Mouse (Mus musculus): Measurements from ENCODE around the gene Golga7b. TPM values are rescaled to one million over a fixed set of nuclear protein-coding genes. Genes with fewer than 3 reads are reported as not detected.

The Golga7b gene
- polyA plus RNA-seq, 1 experiment from 2014 or later = 0.11 TPM

- Histone ChIP-seq H3K36me3 (ENCODE audit: control insufficient read depth, insufficient read depth, low read length) (no peaks in the 10 kb centered on the region), H3K9ac (ENCODE audit: low read length) (no peak overlapping the region), H3K27me3 (ENCODE audit: control insufficient read depth, insufficient read depth, low read depth, low read length) (peaks cover 13% of the 10 kb centered on the region), H3K27ac (ENCODE audit: low read length) (no peak overlapping the region), H3K9me3 (ENCODE audit: control insufficient read depth, low read length) (no peaks in the 10 kb centered on the region), H3K4me1 (replicated peaks; ENCODE audit: control insufficient read depth, insufficient read depth, low read length) (no peaks in the 10 kb centered on the region; the same call in 1 of the 2 replicates), H3K4me2 (ENCODE audit: low read depth, low read length) (no peak overlapping the region), H3K4me3 (ENCODE audit: low read length) (no peak overlapping the region)
- ATAC-seq (ENCODE audit: low read depth) = no peak
- WGBS = 54% methylated on average over 3 of the region's 3 CpGs
Observed at GRCm38 (mm10) chr19:42258031-42258430, 10.7 kb downstream of the Golga7b start.

- WGBS = 54% methylated on average over 5 of the region's 5 CpGs
- Histone ChIP-seq H3K36me3 (ENCODE audit: control insufficient read depth, insufficient read depth, low read length) (no peaks in the 10 kb centered on the region), H3K27ac (ENCODE audit: low read length) (no peak overlapping the region), H3K4me1 (replicated peaks; ENCODE audit: control insufficient read depth, insufficient read depth, low read length) (no peaks in the 10 kb centered on the region; the same call in 1 of the 2 replicates), H3K4me3 (ENCODE audit: low read length) (no peak overlapping the region), H3K9me3 (ENCODE audit: control insufficient read depth, low read length) (no peaks in the 10 kb centered on the region), H3K4me2 (ENCODE audit: low read depth, low read length) (no peak overlapping the region), H3K27me3 (ENCODE audit: control insufficient read depth, insufficient read depth, low read depth, low read length) (peaks cover 13% of the 10 kb centered on the region), H3K9ac (ENCODE audit: low read length) (no peak overlapping the region)
- ATAC-seq (ENCODE audit: low read depth) = peak; percentile 29; the same call in 1 of the 2 replicates
Observed at GRCm38 (mm10) chr19:42258596-42258995, 11.2 kb downstream of the Golga7b start.

- no peak for ATAC-seq (ENCODE audit: low read depth)
Observed at GRCm38 (mm10) chr19:42260486-42260885, 13.1 kb downstream of the Golga7b start.

GRCm38 (mm10) chr19:42263524-42263923, 16.1 kb downstream of the Golga7b start:
- Histone ChIP-seq H3K9me3 (ENCODE audit: control insufficient read depth, low read length) (no peaks in the 10 kb centered on the region), H3K4me3 (ENCODE audit: low read length) (no peak overlapping the region), H3K4me2 (ENCODE audit: low read depth, low read length) (no peak overlapping the region), H3K36me3 (ENCODE audit: control insufficient read depth, insufficient read depth, low read length) (no peaks in the 10 kb centered on the region), H3K9ac (ENCODE audit: low read length) (no peak overlapping the region), H3K27ac (ENCODE audit: low read length) (no peak overlapping the region), H3K4me1 (replicated peaks; ENCODE audit: control insufficient read depth, insufficient read depth, low read length) (no peaks in the 10 kb centered on the region), H3K27me3 (ENCODE audit: control insufficient read depth, insufficient read depth, low read depth, low read length) (no peaks in the 10 kb centered on the region; the same call in 1 of the 2 replicates)
- WGBS = 23% methylated on average over 3 of the region's 3 CpGs
- no peak for ATAC-seq (ENCODE audit: low read depth)

More at GRCm38 (mm10) chr19:42260486-42260885, 13.1 kb downstream of the Golga7b start:
- Histone ChIP-seq H3K27me3 (ENCODE audit: control insufficient read depth, insufficient read depth, low read depth, low read length) (peaks cover 2% of the 10 kb centered on the region; the same call in 1 of the 2 replicates), H3K4me3 (ENCODE audit: low read length) (no peak overlapping the region), H3K36me3 (ENCODE audit: control insufficient read depth, insufficient read depth, low read length) (no peaks in the 10 kb centered on the region), H3K4me1 (replicated peaks; ENCODE audit: control insufficient read depth, insufficient read depth, low read length) (no peaks in the 10 kb centered on the region; the same call in 1 of the 2 replicates), H3K9ac (ENCODE audit: low read length) (no peak overlapping the region), H3K9me3 (ENCODE audit: control insufficient read depth, low read length) (no peaks in the 10 kb centered on the region), H3K4me2 (ENCODE audit: low read depth, low read length) (no peak overlapping the region), H3K27ac (ENCODE audit: low read length) (no peak overlapping the region)
- WGBS = 65% methylated on average over 8 of the region's 8 CpGs

GRCm38 (mm10) chr19:42268337-42268736, 21.0 kb downstream of the Golga7b start:
- no peak for ATAC-seq (ENCODE audit: low read depth)
- no peaks in the 10 kb centered on the region for H3K4me1 ChIP-seq (replicated peaks; ENCODE audit: control insufficient read depth, insufficient read depth, low read length)
- H3K4me2 ChIP-seq (ENCODE audit: low read depth, low read length) = 0 out of 2 replicates have a peak overlapping the region, but pooled peaks have one; percentile 7
- H3K4me3 ChIP-seq (ENCODE audit: low read length) = no peak overlapping the region
- no peak overlapping the region for H3K27ac ChIP-seq (ENCODE audit: low read length)
- H3K27me3 ChIP-seq (ENCODE audit: control insufficient read depth, insufficient read depth, low read depth, low read length) = peaks cover 2% of the 10 kb centered on the region; the same call in 1 of the 2 replicates
- 2% methylated on average over 19 of the region's 19 CpGs for WGBS
- H3K9me3 ChIP-seq (ENCODE audit: control insufficient read depth, low read length) = no peaks in the 10 kb centered on the region
- no peaks in the 10 kb centered on the region for H3K36me3 ChIP-seq (ENCODE audit: control insufficient read depth, insufficient read depth, low read length)
- no peak overlapping the region for H3K9ac ChIP-seq (ENCODE audit: low read length)

- no peak overlapping the region for H3K27ac ChIP-seq (ENCODE audit: low read length)
- H3K9ac ChIP-seq (ENCODE audit: low read length) = no peak overlapping the region
- H3K9me3 ChIP-seq (ENCODE audit: control insufficient read depth, low read length) = no peaks in the 10 kb centered on the region
- peaks cover 2% of the 10 kb centered on the region; the same call in 1 of the 2 replicates for H3K27me3 ChIP-seq (ENCODE audit: control insufficient read depth, insufficient read depth, low read depth, low read length)
- ATAC-seq (ENCODE audit: low read depth) = no peak
- H3K4me1 ChIP-seq (replicated peaks; ENCODE audit: control insufficient read depth, insufficient read depth, low read length) = no peaks in the 10 kb centered on the region
- WGBS = 62% methylated on average over 6 of the region's 6 CpGs
- H3K36me3 ChIP-seq (ENCODE audit: control insufficient read depth, insufficient read depth, low read length) = no peaks in the 10 kb centered on the region
- H3K4me2 ChIP-seq (ENCODE audit: low read depth, low read length) = no peak overlapping the region
- no peak overlapping the region for H3K4me3 ChIP-seq (ENCODE audit: low read length)
Observed at GRCm38 (mm10) chr19:42270119-42270518, 22.7 kb downstream of the Golga7b start.

- Histone ChIP-seq H3K27me3 (ENCODE audit: control insufficient read depth, insufficient read depth, low read depth, low read length) (peaks cover 2% of the 10 kb centered on the region; the same call in 1 of the 2 replicates), H3K4me3 (ENCODE audit: low read length) (no peak overlapping the region), H3K9me3 (ENCODE audit: control insufficient read depth, low read length) (no peaks in the 10 kb centered on the region), H3K27ac (ENCODE audit: low read length) (no peak overlapping the region), H3K9ac (ENCODE audit: low read length) (no peak overlapping the region), H3K36me3 (ENCODE audit: control insufficient read depth, insufficient read depth, low read length) (no peaks in the 10 kb centered on the region), H3K4me2 (ENCODE audit: low read depth, low read length) (no peak overlapping the region), H3K4me1 (replicated peaks; ENCODE audit: control insufficient read depth, insufficient read depth, low read length) (no peaks in the 10 kb centered on the region)
- ATAC-seq (ENCODE audit: low read depth) = no peak
- 81% methylated on average over 7 of the region's 7 CpGs for WGBS
Observed at GRCm38 (mm10) chr19:42271182-42271581, 23.8 kb downstream of the Golga7b start.

- 37% methylated on average over 14 of the region's 14 CpGs for WGBS
- peaks cover 2% of the 10 kb centered on the region; the same call in 1 of the 2 replicates for H3K27me3 ChIP-seq (ENCODE audit: control insufficient read depth, insufficient read depth, low read depth, low read length)
- no peaks in the 10 kb centered on the region for H3K36me3 ChIP-seq (ENCODE audit: control insufficient read depth, insufficient read depth, low read length)
- no peak overlapping the region for H3K9ac ChIP-seq (ENCODE audit: low read length)
- no peaks in the 10 kb centered on the region for H3K9me3 ChIP-seq (ENCODE audit: control insufficient read depth, low read length)
- no peak for ATAC-seq (ENCODE audit: low read depth)
- H3K4me1 ChIP-seq (replicated peaks; ENCODE audit: control insufficient read depth, insufficient read depth, low read length) = no peaks in the 10 kb centered on the region
- no peak overlapping the region for H3K27ac ChIP-seq (ENCODE audit: low read length)
- H3K4me2 ChIP-seq (ENCODE audit: low read depth, low read length) = no peak overlapping the region
- H3K4me3 ChIP-seq (ENCODE audit: low read length) = no peak overlapping the region
Observed at GRCm38 (mm10) chr19:42272003-42272963, 24.9 kb downstream of the Golga7b start.

- ATAC-seq (ENCODE audit: low read depth) = no peak
Observed at GRCm38 (mm10) chr19:42277288-42277687, 29.9 kb downstream of the Golga7b start.

More at GRCm38 (mm10) chr19:42277288-42277687, 29.9 kb downstream of the Golga7b start:
- WGBS = 76% methylated on average over 6 of the region's 6 CpGs
- Histone ChIP-seq H3K9me3 (ENCODE audit: control insufficient read depth, low read length) (no peaks in the 10 kb centered on the region), H3K36me3 (ENCODE audit: control insufficient read depth, insufficient read depth, low read length) (no peaks in the 10 kb centered on the region), H3K4me2 (ENCODE audit: low read depth, low read length) (no peak overlapping the region), H3K27me3 (ENCODE audit: control insufficient read depth, insufficient read depth, low read depth, low read length) (no peaks in the 10 kb centered on the region), H3K9ac (ENCODE audit: low read length) (no peak overlapping the region), H3K27ac (ENCODE audit: low read length) (no peak overlapping the region), H3K4me1 (replicated peaks; ENCODE audit: control insufficient read depth, insufficient read depth, low read length) (no peaks in the 10 kb centered on the region), H3K4me3 (ENCODE audit: low read length) (no peak overlapping the region)
